Mouse (Mus musculus) c-Kit-positive CD71-negative TER-119-negative erythroid progenitor cells, embryonic 14.5 days (primary cell): ENCODE measurements around the gene Gpr89.

Source experiments
- DNase-seq: peaks from one replicate; pipeline ENCODE4 v3.0.0-alpha.2; 2013; ENCODE audit warnings: low read depth

Gene Gpr89

DNA sequence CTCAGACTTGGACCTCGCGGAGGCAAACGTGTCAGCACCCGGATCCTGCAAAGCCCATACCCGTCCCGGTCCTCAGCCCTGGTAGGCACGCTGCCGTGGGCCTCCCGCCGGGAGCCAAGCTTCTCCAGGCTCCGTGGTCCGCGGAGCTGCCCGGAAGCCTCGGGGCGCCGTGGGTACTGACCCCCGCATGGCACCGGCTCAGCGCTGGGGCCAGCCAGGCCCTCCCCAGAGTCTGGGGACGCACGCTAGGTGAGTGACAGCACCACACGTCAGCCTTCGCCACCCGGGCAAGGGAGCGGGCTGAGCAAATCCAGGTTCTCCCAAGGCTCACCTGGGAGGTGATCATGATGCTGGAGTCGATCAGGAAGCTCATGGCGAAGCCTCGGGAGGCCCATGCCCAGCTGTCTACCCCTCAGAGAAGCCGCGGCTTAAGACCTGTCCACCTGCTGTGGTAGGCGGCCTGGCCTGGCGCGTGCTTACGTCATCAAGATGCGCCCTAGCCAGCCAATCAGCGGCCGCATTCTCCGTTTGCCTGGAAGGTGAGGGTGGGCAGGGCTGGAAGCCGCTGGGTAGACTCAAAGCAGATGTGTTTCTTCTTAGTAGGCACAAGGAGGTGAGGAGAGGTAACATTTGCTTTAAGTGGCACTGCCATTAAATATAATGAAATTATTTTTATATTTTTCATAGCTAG is at the start of gene Gpr89:
Gpr89 (minus strand) TSS at position 496 of the 691 bp plus-strand sequence.
- peak; percentile 89 for DNase-seq

DNA sequence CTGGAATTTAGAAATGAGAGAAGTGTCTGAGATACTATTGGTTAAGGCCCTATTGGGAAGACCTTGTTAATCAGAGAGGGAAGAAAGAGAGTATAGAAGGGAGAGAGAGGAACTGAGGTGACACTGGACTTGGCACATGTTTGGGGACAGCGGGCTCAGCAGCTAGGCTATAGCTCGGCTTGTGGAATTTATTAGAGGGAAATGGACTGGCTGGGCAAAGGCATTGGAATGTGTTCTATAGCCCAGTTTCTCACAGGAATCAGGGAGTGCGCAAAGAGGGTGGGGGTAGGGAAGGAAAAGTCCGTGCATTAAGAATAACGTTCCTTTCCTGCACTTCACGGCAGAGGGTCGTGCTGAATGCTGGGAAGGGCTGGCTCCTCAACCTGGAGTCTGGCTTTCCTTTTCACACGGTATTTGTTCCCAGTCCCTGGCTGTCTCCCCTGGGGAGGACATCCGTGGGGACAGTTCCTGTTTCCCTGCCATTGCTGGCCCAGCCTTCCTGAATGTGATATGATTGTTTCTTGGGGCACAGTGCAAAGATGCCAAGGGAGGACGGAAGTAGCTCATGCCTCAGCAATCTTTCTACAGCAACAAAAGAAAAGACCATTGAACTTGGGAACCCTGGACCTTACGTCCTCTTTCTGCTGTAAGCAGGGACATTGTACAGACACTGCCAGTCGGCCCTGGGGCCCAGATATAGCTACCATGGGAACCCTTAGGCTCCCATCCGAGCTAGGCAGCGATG is 48.5 kb upstream of the Gpr89 start:
- no peak for DNase-seq

DNA sequence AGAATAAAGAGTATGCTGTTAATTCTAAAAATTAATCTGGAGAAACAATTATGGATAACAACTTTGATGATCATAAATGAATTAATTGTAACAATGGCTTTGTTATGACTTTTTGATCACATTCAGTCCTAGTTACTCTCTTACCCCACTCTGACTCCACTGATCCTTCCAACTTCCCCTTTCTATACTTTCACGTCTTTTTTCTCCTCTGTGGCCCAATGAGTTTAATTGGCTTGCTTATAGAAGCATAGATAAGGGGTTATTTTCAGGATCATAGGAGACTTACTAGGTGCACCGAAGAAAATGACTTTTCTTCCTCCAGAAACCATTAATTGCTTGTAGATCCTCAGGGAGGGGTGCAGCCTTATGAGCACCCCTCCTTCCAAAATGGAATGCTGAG is 37.6 kb upstream of the Gpr89 start:
- no peak for DNase-seq

DNA sequence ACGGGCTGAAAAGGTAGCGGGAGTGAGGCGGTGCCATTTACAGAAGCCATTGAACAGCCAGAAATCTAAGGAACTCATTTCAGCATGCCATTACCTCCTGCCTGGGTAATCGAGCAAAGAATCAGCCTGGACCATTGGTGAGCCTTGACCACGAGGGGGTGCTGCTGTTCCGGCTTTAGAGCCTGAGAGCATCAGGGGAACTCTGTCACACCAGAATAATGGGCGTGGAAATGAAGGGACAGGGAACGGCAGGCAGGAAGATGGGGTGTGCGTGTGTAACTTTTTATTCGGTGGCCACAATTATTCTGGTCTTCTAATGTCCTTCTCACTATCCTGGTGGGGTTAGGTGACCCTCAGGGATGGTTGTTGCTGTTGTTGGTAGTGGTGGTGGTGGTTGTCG is 33.6 kb upstream of the Gpr89 start:
- DNase-seq: peak; percentile 79

DNA sequence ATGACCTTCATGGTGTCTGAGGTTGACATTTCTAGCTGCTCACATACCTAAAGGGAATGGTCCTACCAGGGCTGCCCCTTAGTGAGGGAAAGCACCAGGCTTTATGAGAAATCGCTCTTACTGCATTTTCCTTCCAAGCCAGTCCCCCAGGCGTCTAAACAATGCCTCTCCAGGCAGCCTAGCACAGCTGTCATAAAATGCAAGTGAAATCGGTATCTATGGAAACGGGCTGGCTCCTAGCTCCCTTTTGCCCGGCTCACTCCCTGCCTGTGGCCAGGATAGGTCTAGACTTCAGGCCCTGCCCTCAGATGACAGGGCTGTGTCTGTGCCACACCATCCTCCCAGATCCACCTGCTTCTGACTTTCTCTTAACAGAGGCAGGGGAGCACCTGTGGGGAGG is 32.5 kb upstream of the Gpr89 start:
- no peak for DNase-seq

DNA sequence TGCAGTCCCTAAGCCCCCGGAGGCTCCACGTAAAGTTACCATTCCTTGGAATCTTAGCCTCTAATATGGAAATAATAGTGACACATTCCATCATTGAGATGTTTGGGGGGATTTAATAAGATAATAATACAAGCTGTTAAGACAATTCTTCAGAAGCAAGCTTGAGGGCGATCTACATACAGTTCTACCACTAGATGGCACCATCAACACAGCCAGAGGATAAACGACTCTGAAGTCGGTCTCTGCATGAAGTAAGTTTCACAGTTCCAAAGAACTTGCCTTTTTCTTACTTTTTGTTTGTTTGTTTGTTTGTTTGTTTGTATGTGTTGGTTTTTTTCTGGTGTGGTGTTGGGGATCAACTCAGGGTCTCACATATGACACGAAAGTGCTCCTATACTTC is 31.1 kb upstream of the Gpr89 start:
- DNase-seq: peak; percentile 31

DNA sequence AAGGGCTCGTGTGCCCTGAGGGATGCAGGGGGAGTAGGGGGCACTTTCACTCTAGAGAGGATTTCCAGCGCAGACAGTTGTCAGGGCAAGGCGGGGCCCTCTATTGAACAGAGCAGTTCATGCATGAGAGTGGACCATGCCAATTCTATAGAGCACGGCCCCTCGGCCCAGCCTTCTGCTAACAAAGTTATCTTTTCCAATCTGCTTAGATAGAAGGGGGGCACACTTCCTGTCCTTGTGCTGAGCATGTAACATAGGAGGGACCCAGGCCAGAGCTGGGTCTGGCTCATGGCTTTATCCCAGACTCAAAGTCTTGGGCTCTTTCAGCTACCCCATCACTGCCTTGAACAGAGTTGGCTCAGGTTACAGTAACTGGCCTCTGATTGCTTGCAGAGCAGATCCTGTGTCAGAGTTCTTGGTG is 26.1 kb upstream of the Gpr89 start:
- no peak for DNase-seq

DNA sequence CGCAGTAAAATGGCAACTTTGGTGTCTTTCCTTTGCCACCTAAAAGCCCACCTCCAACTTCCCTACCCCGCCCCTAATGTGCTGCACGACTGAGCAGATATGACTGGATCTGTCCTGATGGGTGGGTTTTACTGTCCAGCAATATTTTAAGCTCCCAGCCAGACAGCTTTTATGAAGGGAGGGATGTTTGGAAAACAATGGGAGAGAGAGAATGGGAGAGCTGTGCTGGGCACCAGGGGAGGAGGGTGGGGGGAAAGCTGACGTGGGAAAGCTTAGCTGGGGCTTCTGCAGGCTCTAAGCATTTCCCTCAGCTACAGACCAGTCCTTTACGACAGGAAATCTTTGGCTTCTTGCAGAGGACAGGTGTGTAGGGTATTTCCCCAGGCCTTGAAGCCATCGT is 20.8 kb upstream of the Gpr89 start, which contains the start of gene Gja8:
Gja8 (minus strand) TSS at position 101 of the 400 bp plus-strand sequence.
- DNase-seq: no peak

DNA sequence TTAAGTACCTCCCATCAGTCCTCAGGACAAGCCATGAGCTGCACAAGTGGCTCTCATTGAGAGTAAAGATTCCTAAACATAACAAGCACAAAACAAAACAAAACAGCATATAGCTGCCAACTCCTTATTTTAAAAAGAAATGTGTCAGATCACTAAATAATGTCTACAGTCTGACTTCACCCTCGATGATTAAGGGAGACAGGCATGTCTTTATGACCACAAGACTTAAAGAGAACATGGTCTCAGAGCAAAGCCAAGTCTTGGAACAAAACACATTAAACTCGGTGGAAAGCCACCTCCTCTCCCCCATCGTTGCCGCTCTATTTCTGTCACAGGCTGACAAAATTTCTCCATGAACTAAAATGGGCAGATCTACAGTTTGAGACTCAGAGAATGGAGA is 19.5 kb upstream of the Gpr89 start:
- no peak for DNase-seq

DNA sequence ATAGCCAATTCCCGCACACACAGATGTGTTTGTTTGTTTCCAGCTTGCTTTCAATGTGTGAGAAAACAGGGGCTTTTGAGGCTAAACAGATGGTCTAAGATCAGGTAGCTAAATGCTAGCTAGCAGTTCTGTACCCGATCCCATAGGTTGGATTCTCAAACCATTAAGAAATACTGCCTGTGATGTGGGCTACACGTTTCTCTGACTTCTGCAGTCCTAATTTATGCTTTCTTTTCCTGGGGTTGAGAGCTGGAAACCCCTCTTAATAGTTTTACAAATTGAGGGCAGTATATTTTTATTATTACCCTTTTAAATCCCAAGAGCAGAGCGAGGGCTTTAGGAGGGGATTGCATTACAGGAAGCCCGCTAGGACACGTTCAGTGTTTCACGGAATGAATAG is 15.8 kb upstream of the Gpr89 start:
- DNase-seq: no peak

DNA sequence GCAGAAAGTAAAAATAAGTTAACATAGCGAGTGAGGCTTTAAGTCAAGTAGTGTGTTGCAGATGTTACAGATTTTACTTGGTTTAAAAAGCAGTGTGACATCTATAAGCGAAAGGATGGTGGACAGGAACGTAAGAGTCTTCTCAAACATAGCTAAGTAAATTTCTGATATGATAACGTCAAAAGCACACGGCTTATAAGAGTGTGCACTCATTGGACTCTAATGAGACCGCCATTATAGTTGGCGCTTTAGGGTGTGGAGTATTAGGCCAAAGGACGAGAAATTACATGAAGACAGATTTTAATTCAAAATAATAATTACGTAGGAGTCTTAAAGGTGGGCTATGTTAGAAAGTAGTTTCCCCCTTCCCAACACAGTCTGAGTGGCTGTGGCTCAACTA is 446 bp upstream of the Gpr89 start:
- no peak for DNase-seq

DNA sequence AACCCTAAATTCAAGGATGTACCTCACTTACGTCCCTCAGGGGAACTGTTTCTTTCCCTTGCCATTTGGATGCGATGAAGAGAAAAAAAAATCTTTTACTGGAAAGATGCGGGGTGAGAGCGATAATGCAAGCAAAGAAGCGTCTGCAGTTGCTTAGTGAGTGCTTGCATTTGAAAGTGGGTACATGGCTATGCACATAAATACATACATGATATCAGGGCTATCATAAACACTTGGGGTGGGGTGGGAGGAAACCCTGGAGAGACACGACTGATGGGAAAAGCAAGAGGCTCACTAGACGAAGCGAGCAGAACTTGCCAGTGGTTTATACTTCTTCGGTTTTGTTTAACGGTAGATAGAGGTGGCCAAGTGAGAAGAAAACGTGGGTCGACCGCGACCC is 753 bp downstream of the Gpr89 start, which contains the start of gene Gja5:
Gja5 (plus strand) TSS at position 301 of the 400 bp plus-strand sequence.
- DNase-seq: no peak

DNA sequence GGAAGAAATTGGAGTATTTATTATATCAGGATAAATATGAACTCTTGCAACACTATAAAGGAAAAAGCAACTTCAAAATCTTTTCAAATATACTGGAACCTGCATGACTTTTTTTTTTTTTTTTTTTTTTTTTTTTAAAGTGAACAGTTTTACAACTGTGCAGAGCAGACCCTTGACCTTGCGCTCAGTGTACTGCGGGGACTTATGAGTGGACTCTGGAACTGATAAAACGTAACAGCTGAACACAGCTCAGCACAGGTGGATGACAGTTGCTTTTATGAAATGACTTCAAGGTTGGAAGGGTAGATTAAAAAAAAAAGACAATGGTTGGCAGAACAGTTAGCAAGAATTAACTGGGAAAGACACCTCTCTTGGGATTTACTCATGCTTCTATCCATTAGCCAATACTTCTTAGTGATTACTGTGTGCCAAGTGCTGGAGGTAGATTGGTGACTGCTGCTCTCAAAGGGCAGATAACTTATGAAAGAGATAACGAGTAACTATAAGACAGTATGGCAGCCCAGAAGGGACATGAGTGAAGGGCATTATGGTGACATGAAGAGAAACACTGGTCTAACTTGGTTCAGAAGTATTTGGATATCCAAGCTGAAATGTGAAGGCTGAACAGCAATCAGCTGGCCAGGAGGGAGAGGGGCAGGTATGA is 2.7 kb downstream of the Gpr89 start:
- DNase-seq: no peak

DNA sequence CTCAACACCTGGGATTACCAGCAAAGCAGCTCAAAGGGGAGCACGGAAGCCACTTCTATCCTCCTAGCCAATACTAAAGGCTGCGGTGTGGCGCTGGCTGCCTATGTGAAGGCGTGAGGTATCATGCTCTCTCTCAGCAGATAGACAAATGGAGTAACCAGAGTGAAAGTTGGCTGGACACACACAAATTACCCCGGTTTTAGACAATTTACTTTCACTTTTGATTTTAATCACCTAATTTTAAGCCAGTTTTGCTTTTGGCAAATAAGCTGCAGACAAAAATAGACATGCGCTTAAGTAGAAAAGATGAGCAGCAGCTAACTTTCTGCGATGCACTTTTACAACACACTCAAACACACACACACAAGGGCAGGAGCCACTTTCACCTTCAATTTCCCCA is 21.5 kb downstream of the Gpr89 start:
- DNase-seq: no peak

DNA sequence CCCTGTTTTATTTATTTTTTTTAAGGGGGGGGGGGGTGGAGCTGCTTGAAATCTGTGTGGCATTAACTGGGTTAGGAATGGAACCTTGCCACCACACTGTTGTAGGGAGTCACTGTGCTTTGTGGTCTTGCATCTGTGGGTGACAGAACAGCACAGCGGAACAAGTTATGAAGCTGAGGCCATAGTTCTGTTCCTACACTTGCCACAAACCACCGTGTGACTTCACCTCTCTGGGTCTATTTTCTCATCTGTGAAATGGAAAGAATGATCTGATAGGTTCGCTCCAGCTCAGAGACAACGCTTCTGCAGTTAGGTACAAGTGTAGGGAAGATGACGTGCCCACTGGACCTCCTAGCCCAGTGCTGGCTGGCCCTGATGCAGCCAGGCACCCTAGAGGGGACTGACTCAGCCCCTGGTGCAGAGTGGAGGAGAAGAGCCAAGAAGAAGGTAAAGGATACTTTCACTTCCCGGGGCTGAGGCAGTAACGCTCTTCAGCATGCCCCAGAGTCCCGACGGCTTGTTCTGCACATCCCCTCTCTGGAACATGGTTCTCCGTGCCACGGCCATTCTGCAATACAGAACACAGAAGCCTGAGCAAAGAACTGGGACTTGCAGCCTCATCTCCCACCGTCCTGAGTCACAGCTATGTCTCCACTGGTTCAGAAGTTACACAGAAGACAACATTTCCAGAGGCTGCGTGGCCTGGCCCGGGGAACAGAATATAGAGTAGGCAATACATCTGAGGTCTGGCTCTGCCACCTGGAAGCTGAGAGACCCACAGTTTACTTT is 22.9 kb downstream of the Gpr89 start:
- no peak for DNase-seq

DNA sequence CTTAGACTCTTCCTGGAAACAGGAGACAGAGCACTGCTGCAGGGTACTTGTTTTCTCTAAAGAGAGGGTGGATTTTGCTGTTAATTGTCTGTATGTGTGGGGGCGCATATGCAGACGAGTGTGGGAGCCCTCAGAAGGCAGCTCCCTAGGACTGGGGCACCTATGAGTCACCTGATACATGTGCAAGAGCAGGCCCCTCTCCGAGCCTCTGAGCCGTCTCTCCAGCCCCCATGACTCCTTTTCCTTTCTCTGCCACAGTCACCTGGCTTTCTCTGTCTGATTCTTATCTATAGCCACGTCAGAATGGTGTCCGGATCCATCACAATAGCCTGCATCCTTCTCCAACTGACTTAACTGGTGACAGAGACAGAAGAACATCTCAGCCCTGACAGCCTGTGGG is 23.6 kb downstream of the Gpr89 start:
- DNase-seq: no peak

DNA sequence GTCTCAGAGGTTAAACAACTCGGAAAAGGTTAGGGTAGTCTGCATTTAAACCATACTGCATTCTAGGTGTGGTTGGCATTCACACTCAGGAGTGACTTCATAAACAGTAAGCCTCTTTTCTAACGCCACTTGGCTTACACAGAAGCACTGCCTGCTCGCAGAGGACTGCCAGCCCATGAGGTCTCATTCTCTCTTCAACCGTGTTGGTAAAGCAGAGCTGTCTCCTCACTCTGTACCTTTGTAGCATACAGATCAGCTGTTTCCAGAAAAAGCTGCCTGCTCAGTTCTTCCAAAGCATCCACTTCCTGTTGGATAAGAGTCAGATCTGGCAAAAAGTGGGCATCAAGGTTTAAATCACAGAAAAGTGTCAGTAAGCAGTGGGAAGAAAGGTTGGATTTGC is 24.8 kb downstream of the Gpr89 start:
- no peak for DNase-seq

DNA sequence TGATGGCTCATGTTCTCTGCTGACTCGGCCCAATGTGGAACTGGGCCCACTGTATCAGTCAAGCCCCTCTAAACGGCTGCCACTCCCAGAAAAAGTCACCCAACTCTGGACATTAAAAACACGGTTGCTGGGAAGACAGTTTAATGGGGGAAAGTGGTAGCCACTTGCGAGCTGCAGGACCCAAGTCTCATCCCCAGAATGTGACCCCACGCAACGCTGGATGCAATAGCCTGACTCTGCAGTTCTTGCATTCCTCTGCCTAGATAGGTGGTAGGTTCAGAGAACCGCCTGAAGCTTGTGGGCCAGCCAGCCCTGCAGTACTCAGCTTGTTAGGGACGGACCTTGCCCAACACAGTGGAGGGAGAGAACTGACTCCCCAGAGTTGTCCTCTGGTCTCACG is 25.6 kb downstream of the Gpr89 start:
- no peak for DNase-seq

DNA sequence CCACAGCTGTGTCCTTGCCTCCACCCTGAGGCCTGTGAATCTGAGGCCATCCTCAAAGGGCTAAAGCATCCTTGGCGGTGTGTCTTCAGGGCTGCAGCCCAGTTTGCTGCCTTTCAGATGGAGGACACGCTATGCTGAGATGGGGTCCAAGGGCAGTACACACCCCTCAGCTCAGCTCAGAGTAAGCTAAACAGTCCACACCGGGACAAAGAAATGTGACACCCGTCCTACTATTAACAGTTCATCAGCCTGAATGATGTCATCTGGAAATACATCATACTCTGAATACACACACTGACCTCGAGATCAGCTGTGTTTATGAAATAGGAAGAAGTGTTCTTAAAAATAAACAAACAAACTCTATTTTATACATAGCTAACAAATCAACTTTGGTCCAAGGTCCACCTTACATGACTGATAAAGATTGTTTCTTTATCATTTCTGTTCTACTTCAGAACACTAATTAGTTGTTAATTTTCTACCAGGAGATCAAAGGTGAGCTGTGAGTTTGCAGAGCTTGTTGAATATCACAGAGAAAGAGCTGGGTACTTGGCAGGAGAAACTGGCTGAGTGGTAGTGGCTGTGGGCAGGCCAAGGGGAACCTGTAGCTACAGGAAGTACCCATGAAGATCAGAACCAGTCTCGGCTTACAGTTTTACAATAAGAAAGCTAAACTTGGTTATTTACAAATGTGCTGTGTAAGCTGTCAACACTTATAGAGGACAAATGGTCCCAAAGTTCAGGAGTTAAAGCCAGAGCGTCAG is 30.2 kb downstream of the Gpr89 start:
- DNase-seq: no peak

DNA sequence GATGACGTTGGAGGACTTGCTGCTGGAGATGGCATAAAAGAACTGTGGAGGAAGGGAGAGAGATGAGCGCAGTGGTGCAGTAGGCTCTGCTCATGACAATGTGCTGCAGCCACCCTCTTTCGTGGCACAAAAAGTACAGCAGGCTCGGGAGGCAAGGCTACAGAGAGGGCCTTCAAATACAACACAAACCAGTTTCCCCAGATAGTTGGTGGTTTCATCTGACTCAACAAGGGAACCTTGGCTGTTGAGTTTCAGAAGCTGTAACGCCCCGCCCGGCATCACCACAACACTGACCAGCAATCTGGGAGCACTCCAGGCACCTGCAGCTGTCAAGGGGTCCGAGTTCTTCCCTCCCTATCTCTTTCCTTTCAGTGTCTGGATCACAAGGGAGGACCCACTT is 32.6 kb downstream of the Gpr89 start:
- DNase-seq: no peak

DNA sequence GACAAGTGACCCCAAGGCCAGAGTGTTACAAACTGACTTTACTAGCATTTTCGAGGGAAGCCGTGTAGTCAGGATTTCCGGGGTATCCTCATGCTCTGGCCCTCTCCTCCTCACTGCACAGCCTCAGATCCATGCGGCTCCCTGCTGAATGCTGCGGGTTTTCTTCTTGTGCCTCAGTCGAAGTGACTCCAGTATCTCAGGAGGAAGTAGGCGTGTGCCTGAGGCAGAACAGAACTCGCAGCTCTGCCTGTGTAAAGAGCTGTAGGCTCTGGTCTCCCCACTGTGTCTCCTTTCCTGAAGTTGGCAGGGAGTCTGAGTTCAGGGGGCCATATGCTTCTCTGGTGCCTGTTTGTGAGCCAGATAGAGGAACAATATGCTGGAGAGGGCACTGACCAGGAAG is 34.1 kb downstream of the Gpr89 start:
- no peak for DNase-seq

DNA sequence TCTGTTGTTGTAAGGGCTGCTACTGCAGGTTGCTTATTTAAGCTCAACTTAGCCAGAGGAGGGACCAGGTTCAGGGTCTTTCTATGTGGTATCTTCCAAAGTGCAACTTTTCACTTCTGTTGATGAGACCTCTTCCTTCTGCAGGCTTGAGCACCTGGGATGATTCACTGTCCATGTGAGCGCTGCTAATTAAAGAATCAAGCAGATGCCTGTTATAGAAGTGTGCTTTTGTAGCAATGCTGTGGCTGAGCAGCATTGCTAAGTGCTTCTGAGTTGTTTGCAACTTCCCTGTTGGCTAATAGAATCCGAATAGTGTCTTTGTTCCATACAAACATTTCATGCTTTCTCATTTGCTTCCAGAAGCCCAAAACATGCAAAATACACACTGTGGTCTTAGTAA is 34.9 kb downstream of the Gpr89 start:
- DNase-seq: no peak
